9 mouse cellular contexts compared by ENCODE assay signal in the genomic region with DNA sequence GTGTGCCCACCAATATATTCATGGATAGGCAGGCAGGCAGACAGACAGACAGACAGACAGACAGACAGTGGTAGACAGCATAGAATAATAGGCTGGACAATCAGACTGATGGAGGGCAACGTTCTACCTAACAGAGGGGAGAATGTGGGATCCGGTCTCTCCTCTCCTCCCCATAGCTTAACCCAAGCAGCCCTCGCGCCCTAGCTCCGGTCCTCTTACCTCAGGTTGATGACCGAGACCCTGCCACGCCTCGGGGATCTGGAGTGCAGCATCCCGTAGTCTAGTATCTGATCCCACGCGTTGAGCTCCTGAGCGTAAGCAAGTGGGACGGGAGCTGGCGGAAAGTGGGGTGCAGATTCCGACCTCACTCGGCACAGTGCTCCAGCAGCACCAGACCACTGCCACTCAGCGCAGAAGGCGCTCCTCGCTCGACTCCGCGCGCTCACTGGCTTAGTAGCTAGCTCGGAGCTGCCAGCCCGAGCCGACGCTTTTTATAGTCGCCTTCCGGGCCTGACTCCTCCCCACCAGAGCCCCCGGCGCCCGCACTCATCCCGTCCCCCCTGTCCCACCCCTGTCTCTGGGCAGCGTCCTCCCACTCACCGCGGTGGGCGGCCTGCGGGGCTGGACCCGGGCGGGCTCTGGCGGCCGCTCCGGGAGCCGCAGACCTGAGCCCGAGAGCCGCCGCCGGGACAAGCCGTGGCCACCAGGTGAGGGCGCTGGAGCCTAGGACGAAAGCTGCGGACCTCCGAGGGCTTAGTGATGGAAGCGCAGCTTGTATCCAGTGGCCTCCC. TPM values are rescaled to one million over a fixed set of nuclear protein-coding genes. Genes with fewer than 3 reads are reported as not detected.
DNase-seq lines count a peak whose midpoint lies in the region; ATAC-seq and TF ChIP-seq lines count a peak whose summit lies in the region.
"Had no signal": no experiment of that assay in that cellular context is flagged by ENCODE, and none has a peak within 500 bp of the region (broad histone marks: within the 10 kb centered on the region; RNA-seq: fewer than 3 reads in every experiment).

Cemip (minus strand) TSS at position 464 of the 791 bp plus-strand sequence.

- TF ChIP-seq CTCF in liver, adult 2 months (IDR thresholded peaks at IDR 0.05; ENCODE audit: low read depth, low read length), result peak; percentile 84

- TF ChIP-seq POLR2A in liver, adult 2 months (IDR thresholded peaks at IDR 0.05; ENCODE audit: extremely low read depth, insufficient read depth, low read length), result no peak
- TF ChIP-seq POLR2A in myocyte (IDR thresholded peaks at IDR 0.05; ENCODE audit: insufficient read length, low read depth), result peak; percentile 76

- H3K4me3 ChIP-seq in forebrain, embryonic 12.5 days (replicated peaks), result peak within 1 kb of the TSS; percentile 49
- H3K4me3 ChIP-seq in heart, embryonic 15.5 days, result peak within 1 kb of the TSS; percentile 49
- H3K4me3 ChIP-seq in liver, adult 2 months (ENCODE audit: insufficient read depth, low read depth, low read length), result peak within 1 kb of the TSS; percentile 41; the same call in 1 of the 2 replicates
- H3K4me3 ChIP-seq in myocyte, result peak within 1 kb of the TSS; percentile 32

- 2% methylated on average over 54 of the region's 54 CpGs for WGBS in forebrain, embryonic 12.5 days
- 1% methylated on average over 54 of the region's 54 CpGs for WGBS in heart, embryonic 15.5 days
- WGBS in liver, adult 2 months, result 2% methylated on average over 54 of the region's 54 CpGs

- H3K9ac ChIP-seq in forebrain, embryonic 12.5 days, result peak within 1 kb of the TSS; percentile 55
- H3K9ac ChIP-seq in heart, embryonic 15.5 days, result no peak within 1 kb of the TSS
- H3K9ac ChIP-seq in liver, adult 2 months (ENCODE audit: low read depth, low read length), result no peak within 1 kb of the TSS

- H3K36me3 ChIP-seq in forebrain, embryonic 12.5 days (replicated peaks), result no peaks in the 10 kb centered on the region
- no peaks in the 10 kb centered on the region for H3K36me3 ChIP-seq in heart, embryonic 15.5 days
- no peaks in the 10 kb centered on the region for H3K36me3 ChIP-seq in liver, adult 2 months (ENCODE audit: control insufficient read depth, insufficient read depth, low read length)
- no peaks in the 10 kb centered on the region for H3K36me3 ChIP-seq in myocyte (ENCODE audit: control insufficient read depth, insufficient read depth)
- no peaks in the 10 kb centered on the region for H3K36me3 ChIP-seq in splenic B cell, adult 2 months (ENCODE audit: control insufficient read depth, insufficient read depth, low read length, poor library complexity, severe bottlenecking)
- H3K36me3 ChIP-seq: G1E had no signal

- H3K27me3 ChIP-seq in forebrain, embryonic 12.5 days, result peaks cover 46% of the 10 kb centered on the region
- peaks cover 39% of the 10 kb centered on the region for H3K27me3 ChIP-seq in heart, embryonic 15.5 days
- H3K27me3 ChIP-seq in liver, adult 2 months (ENCODE audit: control insufficient read depth, insufficient read depth, low read length), result peaks cover 10% of the 10 kb centered on the region; the same call in 1 of the 2 replicates
- H3K27me3 ChIP-seq in myocyte (ENCODE audit: control insufficient read depth, insufficient read depth, insufficient read length), result no peaks in the 10 kb centered on the region
- H3K27me3 ChIP-seq in splenic B cell, adult 2 months (ENCODE audit: control insufficient read depth, insufficient read depth, low read length, poor library complexity, severe bottlenecking), result no peaks in the 10 kb centered on the region

- H3ac ChIP-seq in myocyte (ENCODE audit: control insufficient read depth, insufficient read length), result no peak within 1 kb of the TSS

- no peak within 1 kb of the TSS for H3K27ac ChIP-seq in forebrain, embryonic 12.5 days
- no peak within 1 kb of the TSS for H3K27ac ChIP-seq in heart, embryonic 15.5 days
- H3K27ac ChIP-seq in liver, adult 2 months (replicated peaks; ENCODE audit: insufficient read depth, low read depth, low read length), result no peak within 1 kb of the TSS

- no peaks in the 10 kb centered on the region for H3K9me3 ChIP-seq in forebrain, embryonic 12.5 days
- no peaks in the 10 kb centered on the region for H3K9me3 ChIP-seq in heart, embryonic 15.5 days (replicated peaks)
- H3K9me3 ChIP-seq: G1E had no signal

- H3K79me2 ChIP-seq in liver, adult 2 months (ENCODE audit: control insufficient read depth, insufficient read depth, low read length), result no peaks in the 10 kb centered on the region
- no peaks in the 10 kb centered on the region for H3K79me2 ChIP-seq in myocyte (ENCODE audit: control insufficient read depth, insufficient read depth)

- DNase-seq in CD4-positive, CD25-positive, alpha-beta regulatory T cell, adult 2 months (ENCODE audit: low read depth, low spot score), result peak; percentile 76
- DNase-seq in c-Kit-positive CD71-negative TER-119-negative erythroid progenitor cells, embryonic 14.5 days (ENCODE audit: low read depth), result peak; percentile 33
- peak; percentile 93 for DNase-seq in kidney, postnatal 10 days
- DNase-seq in liver, adult 2 months (ENCODE audit: extremely low read depth, low read depth, low spot score), result peak; percentile 28
- peak; percentile 68 for DNase-seq in splenic B cell, adult 2 months (ENCODE audit: low read depth, low spot score)

- H3K4me1 ChIP-seq in forebrain, embryonic 12.5 days, result peaks cover 14% of the 10 kb centered on the region
- H3K4me1 ChIP-seq in heart, embryonic 15.5 days (replicated peaks), result peaks cover 16% of the 10 kb centered on the region
- peaks cover 3% of the 10 kb centered on the region; the same call in 1 of the 2 replicates for H3K4me1 ChIP-seq in liver, adult 2 months (ENCODE audit: control insufficient read depth, insufficient read depth, low read length)

- peak; percentile 89 for ATAC-seq in forebrain, embryonic 12.5 days (ENCODE audit: low FRiP score)
- peak; percentile 67 for ATAC-seq in heart, embryonic 15.5 days (replicated peaks; ENCODE audit: insufficient number of reproducible peaks, insufficient read depth, low FRiP score, low read depth)

- peak within 1 kb of the TSS; percentile 85 for H3K4me2 ChIP-seq in forebrain, embryonic 12.5 days
- peak within 1 kb of the TSS; percentile 84 for H3K4me2 ChIP-seq in heart, embryonic 15.5 days
- peak within 1 kb of the TSS; percentile 80 for H3K4me2 ChIP-seq in myocyte (ENCODE audit: low read depth)

TF ChIP-seq in myocyte, 11 proteins besides CTCF, POLR2A, EP300 and RAD21:
- peak; percentile 78 for TF ChIP-seq POLR2AphosphoS2 (IDR thresholded peaks at IDR 0.05; ENCODE audit: insufficient read length, low read depth)
- TF ChIP-seq TCF12 (IDR thresholded peaks at IDR 0.05; ENCODE audit: insufficient read depth, poor library complexity, severe bottlenecking), result no peak

RNA-seq across cellular contexts. Expression of gene Cemip, which starts in this region (rescaled TPM):
- polyA plus RNA-seq in forebrain, embryonic 12.5 days (2016; fragmentation: Nextera tagmentation; extraction: Ambion mirVana), result 0.63 and 0.69 TPM in 2 replicates
- 0.60 TPM in 2 replicates for polyA plus RNA-seq in heart, embryonic 15.5 days (2015; fragmentation: Nextera tagmentation; extraction: Ambion mirVana)
- total RNA-seq in liver, adult 2 months (2014; rRNA removed), result 0.07 TPM in 1 of 2 replicates, not detected in the other
- not detected in 2 replicates for polyA plus RNA-seq in liver, adult 2 months (2012; rRNA removed)
- 11.2 TPM for polyA plus RNA-seq in myocyte (2012; fragmentation: generic; extraction: Trizol)
- polyA plus RNA-seq: G1E had no signal

Comparison
In these comparisons a context has a peak if more than half of its experiments do, and no peak if none do; other contexts are left out.
1. Peak in ATAC-seq, H3K4me3 ChIP-seq, H3K9ac ChIP-seq and H3K4me2 ChIP-seq in forebrain, embryonic 12.5 days; RNA of the gene not detected or under 1 TPM.
2. Peak in ATAC-seq, H3K4me3 ChIP-seq and H3K4me2 ChIP-seq in heart, embryonic 15.5 days; RNA of the gene not detected or under 1 TPM.
3. Peak in DNase-seq and H3K4me3 ChIP-seq in liver, adult 2 months; RNA of the gene not detected or under 1 TPM.
4. DNase-seq: peak in every context shown above with its lines; median percentile 93 in kidney, postnatal 10 days; 76 in CD4-positive, CD25-positive, alpha-beta regulatory T cell, adult 2 months; 68 in splenic B cell, adult 2 months; 33 in c-Kit-positive CD71-negative TER-119-negative erythroid progenitor cells, embryonic 14.5 days; 28 in liver, adult 2 months.